Mouse (Mus musculus) liver, embryonic 14.5 days (tissue): ENCODE data around the gene Fsd2.

Source experiments
- CTCF ChIP-seq: IDR thresholded peaks from 2 replicates; pipeline ENCODE4 v1.5.1; 2016; ENCODE audit warnings: antibody characterized with exemption, low read depth, control low read depth
- EP300 ChIP-seq: IDR thresholded peaks from 2 replicates; pipeline ENCODE4 v1.6.1; 2016; ENCODE audit warnings: antibody characterized with exemption, low read depth

DNA sequence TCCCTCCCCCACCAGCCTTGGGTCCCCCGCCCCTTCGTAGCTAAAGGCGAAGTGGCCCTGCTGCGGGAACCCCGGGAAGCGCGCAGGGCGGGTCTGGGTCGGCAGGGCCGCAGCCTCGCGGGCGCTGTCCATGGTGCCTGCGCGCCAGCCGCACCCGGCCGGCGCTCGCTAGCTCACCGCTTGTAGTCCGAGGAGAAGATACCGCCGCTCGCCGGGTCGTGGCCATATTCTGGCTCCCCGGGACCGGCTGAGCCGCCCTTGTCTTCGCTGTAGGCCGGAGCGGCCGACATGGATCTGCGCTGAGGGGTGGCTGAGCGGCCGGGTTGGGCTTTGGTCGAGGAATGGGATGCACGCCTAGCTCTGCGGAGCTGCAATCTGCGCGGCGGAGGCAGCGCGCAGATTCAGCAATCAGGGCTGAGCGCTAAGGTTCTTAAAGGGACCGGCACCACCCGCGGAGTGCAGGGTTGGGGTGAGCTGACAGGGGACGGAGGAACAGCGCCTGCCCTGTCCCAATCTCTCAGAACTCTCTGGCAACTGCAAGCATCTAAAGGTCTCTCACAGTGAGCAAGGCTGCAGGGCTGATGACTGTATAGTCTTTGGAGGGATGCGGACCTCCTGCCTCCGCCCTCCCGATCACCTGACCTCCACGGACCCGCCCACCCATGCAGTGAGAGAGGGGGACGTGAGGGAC lies 73.3 kb downstream of the Fsd2 start, which contains the start of gene Ap3b2:
- TF ChIP-seq CTCF (no peak), EP300 (no peak)
